In the genomic region with DNA sequence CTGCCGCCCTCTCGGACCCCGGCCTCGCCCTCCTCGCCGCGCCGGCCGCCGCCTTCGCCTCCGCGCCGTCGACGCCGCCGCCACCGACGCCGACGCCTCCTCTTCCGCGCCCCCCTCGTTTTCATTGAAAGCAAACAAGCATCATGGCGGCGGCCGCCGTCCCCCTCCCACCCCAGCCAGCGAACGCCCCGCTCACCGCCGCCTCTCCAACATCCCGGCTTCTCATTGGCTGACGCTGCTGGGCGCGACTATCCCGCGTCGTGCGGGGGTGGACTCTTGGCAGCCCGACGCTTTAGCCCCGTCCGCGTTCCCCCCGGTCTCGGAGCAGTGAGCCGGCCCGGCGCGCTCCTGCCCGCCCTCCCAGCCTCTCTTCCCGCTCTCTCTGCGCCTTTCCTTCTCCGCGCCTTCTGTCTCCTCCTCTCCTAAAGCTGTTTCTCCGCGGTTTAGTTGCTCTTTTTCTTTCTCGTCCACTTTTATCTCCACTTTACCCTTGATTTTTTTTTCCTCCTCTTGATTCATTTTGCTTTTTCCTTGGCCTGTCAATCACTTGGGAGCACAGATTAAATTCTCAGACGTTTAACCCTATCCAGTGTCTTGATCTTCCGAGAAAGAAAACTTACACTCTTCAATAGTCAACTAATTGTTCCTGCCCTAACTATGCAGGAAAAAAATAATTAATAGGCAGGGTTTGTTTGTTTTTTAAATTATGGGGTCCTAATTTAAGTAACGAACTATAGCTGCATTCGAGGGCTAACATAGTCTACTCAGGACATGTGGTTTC, we compare ENCODE assay signal across 8 mouse cellular contexts. TPM values are rescaled to one million over a fixed set of nuclear protein-coding genes. Genes with fewer than 3 reads are reported as not detected.
A peak's percentile ranks its signal among the peaks of the same experiment; 100 is the strongest.
DNase-seq lines count a peak whose midpoint lies in the region; ATAC-seq and TF ChIP-seq lines count a peak whose summit lies in the region.

A gene (minus strand): TSS at position 169 of the 781 bp plus-strand sequence.

- H3K9ac ChIP-seq in MEL (ENCODE audit: control insufficient read depth, low read depth, low read length, poor library complexity, severe bottlenecking), result peak within 1 kb of the TSS; percentile 90
- peak within 1 kb of the TSS; percentile 98 for H3K9ac ChIP-seq in forebrain, postnatal 0 days
- peak within 1 kb of the TSS; percentile 87 for H3K9ac ChIP-seq in lung, embryonic 15.5 days

- TF ChIP-seq POLR2A in MEL (IDR thresholded peaks at IDR 0.05; ENCODE audit: control insufficient read depth in 1 of 2, insufficient read depth in 1 of 2, low read depth in 1 of 2, low read length in 2 of 2, poor library complexity in 1 of 2), result peak; percentile 64 to 93
- TF ChIP-seq POLR2A in cerebellum, adult 2 months (IDR thresholded peaks at IDR 0.05; ENCODE audit: borderline replicate concordance, insufficient read depth, low read length), result peak; percentile 59; the same call in 1 of the 2 replicates

- peak within 1 kb of the TSS; percentile 80 to 93 for H3K4me3 ChIP-seq in MEL (ENCODE audit: control insufficient read depth in 1 of 2, insufficient read depth in 1 of 2, low read depth in 2 of 2, low read length in 2 of 2)
- H3K4me3 ChIP-seq in cerebellum, adult 2 months (replicated peaks; ENCODE audit: insufficient read depth, low read depth, low read length), result peak within 1 kb of the TSS; percentile 90
- H3K4me3 ChIP-seq in forebrain, postnatal 0 days (ENCODE audit: low read depth, low read length), result peak within 1 kb of the TSS; percentile 88
- H3K4me3 ChIP-seq in lung, embryonic 15.5 days, result peak within 1 kb of the TSS; percentile 69

- no peaks in the 10 kb centered on the region for H3K9me3 ChIP-seq in MEL (replicated peaks; ENCODE audit: insufficient read depth, low read length)
- H3K9me3 ChIP-seq in forebrain, postnatal 0 days (ENCODE audit: low read length), result no peaks in the 10 kb centered on the region
- no peaks in the 10 kb centered on the region for H3K9me3 ChIP-seq in lung, embryonic 15.5 days

- peak within 1 kb of the TSS; percentile 81 for H3K27ac ChIP-seq in MEL (ENCODE audit: control insufficient read depth, low read depth, low read length)
- H3K27ac ChIP-seq in cerebellum, adult 2 months (ENCODE audit: insufficient read depth, low read length), result peak within 1 kb of the TSS; percentile 90
- peak within 1 kb of the TSS; percentile 95 for H3K27ac ChIP-seq in forebrain, postnatal 0 days (ENCODE audit: low read depth, low read length)
- peak within 1 kb of the TSS; percentile 89 for H3K27ac ChIP-seq in lung, embryonic 15.5 days

- peak within 1 kb of the TSS; percentile 61 for H3K4me2 ChIP-seq in forebrain, postnatal 0 days (ENCODE audit: low read depth)
- peak within 1 kb of the TSS; percentile 74 for H3K4me2 ChIP-seq in lung, embryonic 15.5 days

- peaks cover 15 to 31% of the 10 kb centered on the region in 2 experiments for H3K4me1 ChIP-seq in MEL (ENCODE audit: control insufficient read depth in 1 of 2, insufficient read depth in 2 of 2, low read length in 2 of 2)
- H3K4me1 ChIP-seq in cerebellum, adult 2 months (ENCODE audit: control insufficient read depth, insufficient read depth, low read length), result no peaks in the 10 kb centered on the region
- peaks cover 21% of the 10 kb centered on the region for H3K4me1 ChIP-seq in forebrain, postnatal 0 days (ENCODE audit: insufficient read depth)
- peaks cover 28% of the 10 kb centered on the region for H3K4me1 ChIP-seq in lung, embryonic 15.5 days

- TF ChIP-seq CTCF in MEL (IDR thresholded peaks at IDR 0.05 in 2 of 3, conservative IDR thresholded peaks at IDR 0.05 in 1 of 3; ENCODE audit: control insufficient read depth in 1 of 3, insufficient read depth in 1 of 3, low read depth in 2 of 3, low read length in 3 of 3, poor library complexity in 1 of 3, severe bottlenecking in 1 of 3), result no peak
- no peak for TF ChIP-seq CTCF in cerebellum, adult 2 months (IDR thresholded peaks at IDR 0.05; ENCODE audit: borderline replicate concordance, insufficient read depth, low read depth, low read length)
- TF ChIP-seq CTCF in forebrain, postnatal 0 days (IDR thresholded peaks at IDR 0.05; ENCODE audit: low read depth), result no peak

- under 1% methylated on average over 59 of the region's 65 CpGs for WGBS in cerebellum, adult 2 months
- WGBS in forebrain, postnatal 0 days, result 1% methylated on average over 56 of the region's 65 CpGs
- under 1% methylated on average over 60 of the region's 65 CpGs for WGBS in lung, embryonic 15.5 days

- ATAC-seq in forebrain, postnatal 0 days, result peak; percentile 98
- peak; percentile 98 for ATAC-seq in lung, embryonic 15.5 days (ENCODE audit: borderline replicate concordance, extremely low read depth, low FRiP score, low TSS enrichment)

- TF ChIP-seq EP300 in MEL (IDR thresholded peaks at IDR 0.05; ENCODE audit: low read depth in 1 of 2, low read length in 2 of 2), result peak in 1 of 2 experiments; percentile 54; a peak in 2 of 4 replicates

- TF ChIP-seq RAD21 in MEL (IDR thresholded peaks at IDR 0.05; ENCODE audit: low read depth, low read length), result no peak

- peaks cover 5 to 45% of the 10 kb centered on the region in 2 experiments; a peak in 3 of 4 replicates for H3K36me3 ChIP-seq in MEL (ENCODE audit: control insufficient read depth in 1 of 2, insufficient read depth in 2 of 2, low read length in 2 of 2)
- no peaks in the 10 kb centered on the region for H3K36me3 ChIP-seq in forebrain, postnatal 0 days (ENCODE audit: insufficient read depth)
- 0 out of 2 replicates have a peak, but pooled peaks cover 4% of the 10 kb centered on the region for H3K36me3 ChIP-seq in lung, embryonic 15.5 days

- H3K79me2 ChIP-seq in MEL (ENCODE audit: control insufficient read depth, insufficient read depth, low read length, poor library complexity), result peaks cover 38% of the 10 kb centered on the region

- no peaks in the 10 kb centered on the region for H3K27me3 ChIP-seq in MEL (ENCODE audit: control insufficient read depth in 1 of 2, insufficient read depth in 2 of 2, low read length in 2 of 2)
- no peaks in the 10 kb centered on the region for H3K27me3 ChIP-seq in cerebellum, adult 2 months (ENCODE audit: control insufficient read depth, insufficient read depth, low read length)
- no peaks in the 10 kb centered on the region for H3K27me3 ChIP-seq in forebrain, postnatal 0 days (ENCODE audit: insufficient read depth, low read length)
- H3K27me3 ChIP-seq in lung, embryonic 15.5 days, result no peaks in the 10 kb centered on the region

- peak; percentile 100 for DNase-seq in MEL (ENCODE audit: low read depth, low spot score)
- DNase-seq in cerebellum, adult 2 months, result peak; percentile 98 to 99
- peak; percentile 99 for DNase-seq in forebrain, postnatal 0 days
- DNase-seq in heart, postnatal 4 days, result peak; percentile 99
- DNase-seq in layer of hippocampus, adult 8-10 months (ENCODE audit: low spot score in 2 of 2), result peak; percentile 94 to 96
- DNase-seq in ovary, adult 18-20 months (ENCODE audit: low spot score), result peak; percentile 97
- DNase-seq in thymus, postnatal 0 days (ENCODE audit: low spot score), result peak; percentile 98

TF ChIP-seq in MEL, 35 proteins besides CTCF, POLR2A, EP300 and RAD21 (continues in another document):
- TF ChIP-seq SMC3 (IDR thresholded peaks at IDR 0.05; ENCODE audit: low read depth, low read length) (no peak), MYC (IDR thresholded peaks at IDR 0.05; ENCODE audit: low read depth, low read length) (peak; percentile 78; the same call in 1 of the 2 replicates), MAZ (IDR thresholded peaks at IDR 0.05; ENCODE audit: low read depth, low read length) (peak; percentile 99), GABPA (IDR thresholded peaks at IDR 0.05; ENCODE audit: low read depth, low read length) (no peak), ZKSCAN1 (IDR thresholded peaks at IDR 0.05; ENCODE audit: low read depth, low read length) (no peak), POLR2AphosphoS5 (IDR thresholded peaks at IDR 0.05; ENCODE audit: borderline replicate concordance, low read depth, low read length) (no peak), E2F4 (IDR thresholded peaks at IDR 0.05; ENCODE audit: borderline replicate concordance, low read depth, low read length) (peak; percentile 98), GATA1 (IDR thresholded peaks at IDR 0.05; ENCODE audit: low read depth, low read length) (no peak), MXI1 (IDR thresholded peaks at IDR 0.05; ENCODE audit: low read depth, low read length) (peak; percentile 38; the same call in 1 of the 2 replicates), ZNF384 (IDR thresholded peaks at IDR 0.05; ENCODE audit: low read depth, low read length) (no peak), TAL1 (IDR thresholded peaks at IDR 0.05; ENCODE audit: low read length) (no peak), TCF12 (IDR thresholded peaks at IDR 0.05; ENCODE audit: low read depth, low read length) (peak; percentile 67), ETS1 (IDR thresholded peaks at IDR 0.05; ENCODE audit: low read depth, low read length) (peak; percentile 70; the same call in 1 of the 2 replicates), KAT2A (conservative IDR thresholded peaks at IDR 0.05; ENCODE audit: low read depth, low read length) (no peak; the same call in 1 of the 2 replicates), CHD2 (IDR thresholded peaks at IDR 0.05; ENCODE audit: low read length) (no peak), POLR2AphosphoS2 (IDR thresholded peaks at IDR 0.05; ENCODE audit: low read length) (no peak), RCOR1 (IDR thresholded peaks at IDR 0.05; ENCODE audit: low read depth, low read length) (peak; percentile 47; the same call in 1 of the 2 replicates), JUND (IDR thresholded peaks at IDR 0.05; ENCODE audit: low read depth, low read length) (no peak), NRF1 (IDR thresholded peaks at IDR 0.05; ENCODE audit: insufficient read depth, low read depth, low read length, poor library complexity, severe bottlenecking) (peak; percentile 34; the same call in 1 of the 2 replicates), HCFC1 (IDR thresholded peaks at IDR 0.05; ENCODE audit: low read depth, low read length) (peak; percentile 92), USF1 (IDR thresholded peaks at IDR 0.05; ENCODE audit: low read depth, low read length) (no peak), MAFK (IDR thresholded peaks at IDR 0.05; ENCODE audit: borderline replicate concordance, low read depth, low read length) (no peak)

RNA-seq across cellular contexts. Expression of the gene that starts here (rescaled TPM):
- total RNA-seq in MEL (2012; rRNA removed), result 38.9 and 45.5 TPM in 2 replicates
- polyA plus RNA-seq in MEL (2012; ENCODE audit: insufficient read depth in 1 of 2, insufficient read length in 2 of 2, low read depth in 1 of 2, low replicate concordance in 2 of 2, missing spikeins in 1 of 2), result 10 to 100 TPM; 49.3 to 58.3 TPM
- 26.3 and 29.1 TPM in 2 replicates for polyA plus RNA-seq in cerebellum, adult 2 months (2012; rRNA removed)
- total RNA-seq in forebrain, postnatal 0 days (2014; rRNA removed), result 45.4 and 63.9 TPM in 2 replicates
- 19.4 and 31.9 TPM in 2 replicates for polyA plus RNA-seq in forebrain, postnatal 0 days (2015; fragmentation: Nextera tagmentation; extraction: Ambion mirVana)
- 10 to 100 TPM; 64.2 to 67.9 TPM for total RNA-seq in heart, postnatal 4 days (2021)
- 10 to 100 TPM; 39.8 to 53.9 (median 46.8) TPM for total RNA-seq in layer of hippocampus, adult 8-10 months (2022)
- polyA plus RNA-seq in lung, embryonic 15.5 days (2015; fragmentation: Nextera tagmentation; extraction: Ambion mirVana), result 61.9 and 62.6 TPM in 2 replicates
- 84.6 and 112 TPM in 2 replicates for polyA plus RNA-seq in thymus, postnatal 0 days (2015; fragmentation: Nextera tagmentation; extraction: Ambion mirVana)

Comparison
In these comparisons a context has a peak if more than half of its experiments do, and no peak if none do; other contexts are left out.
1. Peak in every context shown above with its lines: DNase-seq, ATAC-seq, H3K4me3 ChIP-seq and H3K27ac ChIP-seq.